Mouse (Mus musculus) spleen, postnatal 14 days (tissue): Measurements from ENCODE around the gene Hist1h4j.

Experiments
- DNase-seq, 2 experiments: peaks; one replicate each; pipeline ENCODE4 v3.0.0; 2021 to 2022; ENCODE audit warnings: low spot score in 2 of 2

Gene Hist1h4j

GRCm38 (mm10) chr13:21722993-21723836 is 11.6 kb upstream of the Hist1h4j start:
- no peak for DNase-seq

DNA sequence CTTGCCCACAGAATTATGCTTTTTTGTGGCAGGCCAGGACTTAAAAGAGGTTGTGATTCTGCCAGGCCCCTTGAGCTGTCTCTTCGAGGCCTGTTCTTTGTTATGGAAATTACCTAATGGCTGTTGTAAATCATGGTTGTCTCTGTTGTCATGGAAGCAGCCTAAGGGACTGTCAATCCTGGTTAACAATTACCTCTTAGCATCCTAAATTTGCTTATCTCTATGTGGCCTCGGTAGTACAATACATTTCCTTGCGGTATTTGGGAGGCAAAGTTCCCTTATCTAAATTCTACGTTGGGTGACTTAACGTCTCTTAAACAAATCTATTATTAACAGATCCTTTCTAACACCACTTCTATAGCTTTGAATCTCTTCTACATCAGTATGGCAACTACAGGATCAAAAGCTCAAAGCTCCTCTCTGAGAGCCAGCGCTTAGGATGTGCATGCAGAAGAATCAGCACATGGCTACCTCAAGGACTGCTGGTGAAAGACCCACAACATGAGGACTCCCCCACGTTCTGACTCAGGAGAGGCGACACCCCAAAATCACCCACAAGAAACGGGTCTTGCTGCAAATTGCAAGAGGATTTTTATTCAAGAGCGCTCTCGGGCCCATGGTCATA is 6.8 kb upstream of the Hist1h4j start:
- DNase-seq = no peak

GRCm38 (mm10) chr13:21729544-21729943 is 5.3 kb upstream of the Hist1h4j start:
- DNase-seq = no peak

DNA sequence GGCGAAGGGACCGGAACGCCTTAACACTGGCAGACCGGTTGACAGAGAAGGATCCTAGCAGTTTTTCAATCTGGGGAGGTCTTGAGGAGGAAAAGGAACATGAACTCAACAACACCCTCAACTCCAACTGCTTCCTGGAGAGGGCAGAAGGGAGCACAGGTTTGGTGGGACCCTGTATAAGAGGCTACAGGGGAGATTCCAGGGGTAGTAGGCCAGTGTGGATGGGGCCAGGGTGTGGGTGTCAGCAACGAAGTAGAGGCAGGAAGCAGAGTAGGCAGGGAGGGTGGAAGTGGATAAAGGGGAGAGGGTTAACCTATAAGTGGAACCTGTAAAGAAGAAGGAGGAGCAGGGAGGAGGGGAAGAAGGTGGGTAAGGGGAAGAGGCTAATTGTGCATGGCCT is 1.4 kb upstream of the Hist1h4j start:
- no peak for DNase-seq

DNA sequence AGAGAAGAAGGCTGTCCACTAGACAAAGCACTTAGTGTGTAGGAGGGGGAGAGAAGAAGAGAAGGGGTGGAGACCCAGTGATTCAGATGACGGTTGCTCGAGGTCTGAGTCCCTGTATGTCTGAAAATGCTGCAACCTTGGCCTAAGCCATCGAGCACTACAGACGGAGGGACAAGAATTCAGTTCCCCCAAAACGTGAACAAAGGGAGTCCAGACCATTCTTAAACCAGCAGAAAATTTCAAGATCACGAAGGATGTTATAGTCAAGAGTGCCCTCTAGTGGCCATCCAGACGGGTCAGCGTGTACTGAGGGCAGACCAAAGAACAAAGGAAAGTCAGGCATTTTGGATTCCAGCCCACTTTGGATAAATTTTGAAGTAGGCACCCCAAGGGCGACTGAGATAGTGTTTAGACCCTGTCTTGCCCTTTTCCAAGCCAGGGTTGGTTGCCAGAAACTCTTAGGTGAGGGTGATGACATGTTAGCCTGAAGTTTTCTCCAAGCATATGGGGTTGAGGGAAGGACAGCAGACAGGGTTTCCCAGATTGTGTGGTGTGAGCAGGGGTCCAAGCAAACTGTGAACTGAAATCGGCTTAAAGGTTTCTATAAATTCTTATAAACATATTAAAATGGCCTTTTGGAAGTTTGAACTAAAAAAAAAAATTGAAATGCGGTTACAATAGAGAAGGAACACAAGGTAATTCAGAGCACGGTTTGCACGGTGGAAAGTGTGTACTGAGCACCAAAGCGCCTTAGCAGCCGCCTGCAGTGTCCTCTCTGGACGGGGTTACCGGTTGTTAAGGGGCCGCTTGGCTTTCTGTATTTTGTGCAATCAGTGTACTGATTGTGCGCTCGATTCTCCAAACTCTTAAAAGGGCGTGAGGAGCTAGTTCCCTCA is 606 bp upstream of the Hist1h4j start:
- peak in 1 of 2 experiments; percentile 75 for DNase-seq

DNA sequence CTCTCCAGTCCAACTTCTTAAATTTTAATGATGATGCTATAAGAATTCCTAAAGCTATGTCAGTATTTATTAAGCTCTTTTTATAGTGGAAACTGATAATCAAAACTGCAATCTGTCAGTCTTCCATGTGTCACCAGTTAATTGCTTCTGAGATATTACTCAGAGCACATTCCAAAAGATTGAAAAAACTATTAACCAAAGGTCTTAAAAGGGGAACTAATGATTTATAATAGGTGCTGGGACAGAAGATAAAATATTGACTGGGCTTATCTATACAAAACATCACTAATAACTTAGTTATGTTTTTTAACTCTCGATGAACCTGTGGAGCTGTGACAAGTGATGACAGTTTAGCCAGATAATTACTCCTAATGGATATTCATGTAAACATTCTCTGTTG is 10.1 kb downstream of the Hist1h4j start:
- DNase-seq = no peak

- DNase-seq = no peak
These were observed 14.7 kb downstream of the Hist1h4j start for GRCm38 (mm10) chr13:21749387-21750158.

DNA sequence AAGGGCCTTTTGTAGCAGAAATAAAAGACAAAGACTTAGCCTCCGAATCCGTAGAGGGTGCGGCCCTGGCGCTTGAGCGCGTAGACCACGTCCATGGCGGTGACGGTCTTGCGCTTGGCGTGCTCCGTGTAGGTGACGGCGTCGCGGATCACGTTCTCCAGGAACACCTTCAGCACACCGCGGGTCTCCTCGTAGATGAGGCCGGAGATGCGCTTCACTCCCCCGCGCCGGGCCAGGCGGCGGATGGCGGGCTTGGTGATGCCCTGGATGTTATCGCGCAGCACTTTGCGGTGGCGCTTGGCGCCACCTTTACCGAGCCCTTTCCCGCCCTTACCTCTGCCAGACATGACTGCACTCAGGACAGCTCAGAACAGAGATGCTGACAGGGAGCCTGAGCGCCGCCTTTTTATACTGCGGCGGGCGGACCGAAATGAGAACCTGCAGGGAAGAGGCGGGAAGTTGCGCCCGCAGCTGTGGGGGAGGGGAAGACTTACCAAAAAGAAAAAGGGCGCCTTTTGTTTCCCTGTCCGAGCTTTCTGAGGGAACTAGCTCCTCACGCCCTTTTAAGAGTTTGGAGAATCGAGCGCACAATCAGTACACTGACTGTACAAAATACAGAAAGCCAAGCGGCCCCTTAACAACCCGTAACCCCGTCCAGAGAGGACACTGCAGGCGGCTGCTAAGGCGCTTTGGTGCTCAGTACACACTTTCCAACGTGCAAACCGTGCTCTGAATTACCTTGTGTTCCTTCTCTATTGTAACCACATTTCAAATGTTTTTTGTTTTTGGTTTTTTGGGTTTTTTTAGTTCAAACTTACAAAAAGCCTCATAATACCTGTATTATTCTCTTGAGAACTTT is 15.5 kb downstream of the Hist1h4j start, which contains the start of gene Hist1h4k:
TSS of gene Hist1h4k (minus strand) at position 347 of the 859 bp plus-strand sequence.
- peak; percentile 90 to 96 for DNase-seq

DNA sequence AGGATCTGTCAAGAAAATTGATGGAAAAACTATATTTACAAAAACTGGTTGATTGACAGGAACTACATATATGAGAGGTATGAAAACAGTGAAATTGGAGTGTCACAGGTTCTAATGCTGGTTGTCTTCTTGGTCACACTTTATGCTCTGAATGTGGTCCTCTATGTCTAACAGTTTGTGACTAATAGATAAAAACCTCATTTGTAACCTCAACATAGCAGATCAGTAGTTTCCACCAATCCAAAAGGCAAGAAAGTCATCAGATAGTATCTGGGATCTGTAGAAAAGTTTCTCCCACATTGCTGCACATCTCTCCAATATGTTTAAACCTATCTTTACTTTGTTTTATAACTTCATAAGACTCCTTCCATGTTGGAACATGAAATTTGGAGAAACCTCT is 16.6 kb downstream of the Hist1h4j start:
- no peak for DNase-seq

GRCm38 (mm10) chr13:21751827-21752226 is 17.0 kb downstream of the Hist1h4j start:
- DNase-seq = no peak

GRCm38 (mm10) chr13:21752356-21752755 is 17.5 kb downstream of the Hist1h4j start:
- no peak for DNase-seq

- DNase-seq = no peak
These were observed 18.2 kb downstream of the Hist1h4j start for GRCm38 (mm10) chr13:21753051-21753523.

DNA sequence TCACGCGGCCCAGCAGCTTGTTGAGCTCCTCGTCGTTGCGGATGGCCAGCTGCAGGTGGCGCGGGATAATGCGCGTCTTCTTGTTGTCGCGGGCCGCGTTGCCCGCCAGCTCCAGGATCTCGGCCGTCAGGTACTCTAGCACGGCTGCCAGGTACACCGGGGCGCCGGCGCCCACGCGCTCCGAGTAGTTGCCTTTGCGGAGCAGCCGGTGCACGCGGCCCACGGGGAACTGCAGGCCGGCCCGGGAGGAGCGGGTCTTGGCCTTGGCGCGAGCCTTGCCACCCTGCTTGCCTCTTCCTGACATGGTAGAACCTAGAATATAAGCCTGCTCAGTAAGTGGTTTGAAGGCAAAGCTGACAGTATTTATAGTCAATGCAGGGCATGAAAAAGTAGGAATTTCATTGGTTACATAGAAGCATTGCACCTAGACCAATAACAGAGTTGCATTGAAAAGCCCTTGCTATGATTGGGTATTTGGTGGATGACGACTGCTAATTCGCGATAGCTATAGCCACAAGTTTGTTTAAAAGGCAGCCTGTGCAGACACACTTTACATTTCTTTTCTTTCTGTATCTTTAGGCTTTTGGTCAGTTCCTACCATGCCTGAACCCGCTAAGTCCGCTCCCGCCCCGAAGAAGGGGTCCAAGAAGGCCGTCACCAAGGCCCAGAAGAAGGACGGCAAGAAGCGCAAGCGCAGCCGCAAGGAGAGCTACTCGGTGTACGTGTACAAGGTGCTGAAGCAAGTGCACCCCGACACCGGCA is 18.8 kb downstream of the Hist1h4j start, which contains the start of the genes Hist1h2ak and Hist1h2bn:
TSS of gene Hist1h2ak (minus strand) at position 304 of the 762 bp plus-strand sequence.
TSS of gene Hist1h2bn (plus strand) at position 600 of the 762 bp plus-strand sequence.
- DNase-seq = peak; percentile 62 to 70

DNA sequence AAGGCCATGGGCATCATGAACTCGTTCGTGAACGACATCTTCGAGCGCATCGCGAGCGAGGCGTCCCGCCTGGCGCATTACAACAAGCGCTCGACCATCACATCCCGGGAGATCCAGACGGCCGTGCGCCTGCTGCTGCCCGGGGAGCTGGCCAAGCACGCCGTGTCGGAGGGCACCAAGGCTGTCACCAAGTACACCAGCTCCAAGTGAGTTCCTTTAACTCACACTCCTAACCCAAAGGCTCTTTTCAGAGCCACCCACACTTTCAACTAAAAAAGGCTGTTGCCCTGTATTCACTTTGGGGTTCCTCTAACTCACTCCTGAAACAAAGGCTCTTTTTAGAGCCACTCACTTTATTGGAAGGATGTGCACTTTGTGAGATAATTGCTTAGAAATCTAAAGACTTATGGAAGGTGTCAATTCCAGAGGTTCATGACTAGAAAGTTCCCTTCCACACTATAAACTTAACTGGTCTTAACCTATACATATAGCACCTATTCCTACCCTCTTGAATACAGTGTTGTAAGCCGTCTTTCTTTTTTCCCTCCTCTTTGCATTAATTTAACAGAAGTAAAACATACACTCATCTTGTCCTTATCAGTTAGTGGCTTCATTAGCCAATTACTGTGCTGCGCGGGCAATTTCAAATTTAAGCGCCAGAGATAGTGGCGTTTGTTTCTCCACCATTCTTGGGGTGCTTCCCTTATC is 19.6 kb downstream of the Hist1h4j start:
- DNase-seq = peak in 1 of 2 experiments; percentile 50

DNA sequence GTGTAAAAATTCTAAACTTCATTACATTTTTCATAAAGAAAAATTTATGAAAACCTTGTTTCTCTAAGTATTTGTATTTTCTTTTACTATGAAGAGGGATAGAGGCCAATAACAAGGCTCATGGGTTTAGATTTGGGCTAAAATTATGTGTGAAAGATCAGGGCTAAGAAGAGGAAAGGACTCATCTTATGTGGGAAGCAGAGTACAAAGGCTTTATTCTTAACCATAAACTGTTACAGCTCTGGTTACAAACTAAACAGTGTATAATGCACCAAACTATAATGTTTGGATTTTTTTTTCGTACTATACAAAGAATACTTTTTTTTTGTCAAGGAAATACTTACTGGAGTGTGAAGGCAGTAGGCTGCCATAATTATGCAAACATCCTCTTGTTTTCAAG is 20.8 kb downstream of the Hist1h4j start:
- no peak for DNase-seq

- peak; percentile 55 to 69 for DNase-seq
These were observed 44.2 kb downstream of the Hist1h4j start for GRCm38 (mm10) chr13:21778814-21779766.
